Mouse (Mus musculus) WW6 (cell line): ENCODE data around the gene Zbp1.

Source experiments
- DNase-seq: peaks from one replicate; pipeline ENCODE4 v3.0.0-alpha.2; 2013; ENCODE audit warnings: low read depth, low spot score

Gene Zbp1

GRCm38 (mm10) chr2:173218416-173219141 is at the start of gene Zbp1:
TSS of gene Zbp1 (minus strand) at chr2:173218923.
- DNase-seq: no peak

- DNase-seq: no peak
Observed at GRCm38 (mm10) chr2:173267562-173267961, 48.8 kb upstream of the Zbp1 start.

GRCm38 (mm10) chr2:173266349-173267112 is 47.8 kb upstream of the Zbp1 start:
- DNase-seq: no peak

- no peak for DNase-seq
Observed at GRCm38 (mm10) chr2:173265468-173266265, 46.9 kb upstream of the Zbp1 start.

- DNase-seq: no peak
Observed at GRCm38 (mm10) chr2:173264467-173265128, 45.9 kb upstream of the Zbp1 start.

GRCm38 (mm10) chr2:173263636-173264330 is 45.1 kb upstream of the Zbp1 start:
- no peak for DNase-seq

- DNase-seq: no peak
Observed at GRCm38 (mm10) chr2:173261497-173261896, 42.8 kb upstream of the Zbp1 start.

- no peak for DNase-seq
Observed at GRCm38 (mm10) chr2:173258459-173259091, 39.9 kb upstream of the Zbp1 start.

GRCm38 (mm10) chr2:173257610-173258009 is 38.9 kb upstream of the Zbp1 start:
- DNase-seq: no peak

GRCm38 (mm10) chr2:173256552-173256949 is 37.8 kb upstream of the Zbp1 start:
- DNase-seq: no peak

- DNase-seq: no peak
Observed at GRCm38 (mm10) chr2:173255810-173256551, 37.3 kb upstream of the Zbp1 start.

- no peak for DNase-seq
Observed at GRCm38 (mm10) chr2:173253761-173254662, 35.3 kb upstream of the Zbp1 start.

GRCm38 (mm10) chr2:173251675-173252074 is 33.0 kb upstream of the Zbp1 start:
- no peak for DNase-seq

- DNase-seq: no peak
Observed at GRCm38 (mm10) chr2:173251133-173251532, 32.4 kb upstream of the Zbp1 start.

GRCm38 (mm10) chr2:173250411-173250810 is 31.7 kb upstream of the Zbp1 start:
- no peak for DNase-seq

GRCm38 (mm10) chr2:173249965-173250364 is 31.2 kb upstream of the Zbp1 start:
- no peak for DNase-seq

GRCm38 (mm10) chr2:173249386-173249785 is 30.7 kb upstream of the Zbp1 start:
- no peak for DNase-seq

GRCm38 (mm10) chr2:173248822-173249221 is 30.1 kb upstream of the Zbp1 start:
- no peak for DNase-seq

- DNase-seq: no peak
Observed at GRCm38 (mm10) chr2:173247911-173248310, 29.2 kb upstream of the Zbp1 start.
